Mouse (Mus musculus) v-Abl transformed pro-B cells (cell line): ENCODE measurements around the gene Uqcc1.

Experiments used
- in situ Hi-C, 2 experiments: fragments of 400-800 bp; cut with MboI; formaldehyde crosslinking; loops; one replicate each; pipeline ENCODE4 v1.15.1; 2025; ENCODE audit not compliant: unreplicated experiment in 2 of 2

The Uqcc1 gene

GRCm38 (mm10) chr2:155819449-155820251 is 110.5 kb downstream of the Uqcc1 start:
- in situ Hi-C loops = no loop called here

- in situ Hi-C loops = no loop called here
Observed at GRCm38 (mm10) chr2:155819392-155819448, 110.9 kb downstream of the Uqcc1 start, which contains the start of gene BC029722. BC029722 (minus strand) TSS chr2:155819426.

GRCm38 (mm10) chr2:155818596-155819391 is 111.3 kb downstream of the Uqcc1 start:
- in situ Hi-C loops = no loop called here

- in situ Hi-C loops = no loop called here
Observed at GRCm38 (mm10) chr2:155817301-155818245, 112.5 kb downstream of the Uqcc1 start.

- in situ Hi-C loops = no loop called here
Observed at GRCm38 (mm10) chr2:155816179-155816578, 113.9 kb downstream of the Uqcc1 start.

- in situ Hi-C loops = no loop called here
Observed at GRCm38 (mm10) chr2:155814829-155815228, 115.3 kb downstream of the Uqcc1 start.

GRCm38 (mm10) chr2:155812637-155813036 is 117.5 kb downstream of the Uqcc1 start:
- in situ Hi-C loops = no loop called here

- in situ Hi-C loops = no loop called here
Observed at GRCm38 (mm10) chr2:155811821-155812396, 118.2 kb downstream of the Uqcc1 start.

GRCm38 (mm10) chr2:155809620-155810019 is 120.5 kb downstream of the Uqcc1 start:
- in situ Hi-C loops = no loop called here

- in situ Hi-C loops = no loop called here
Observed at GRCm38 (mm10) chr2:155807408-155807807, 122.7 kb downstream of the Uqcc1 start.

GRCm38 (mm10) chr2:155806548-155806947 is 123.6 kb downstream of the Uqcc1 start:
- in situ Hi-C loops = no loop called here

- in situ Hi-C loops = no loop called here
Observed at GRCm38 (mm10) chr2:155805925-155806255, 124.2 kb downstream of the Uqcc1 start.

- in situ Hi-C loops = no loop called here
Observed at GRCm38 (mm10) chr2:155805231-155805924, 124.7 kb downstream of the Uqcc1 start.

- in situ Hi-C loops = no loop called here
Observed at GRCm38 (mm10) chr2:155804053-155804452, 126.1 kb downstream of the Uqcc1 start.

GRCm38 (mm10) chr2:155802761-155803160 is 127.3 kb downstream of the Uqcc1 start:
- in situ Hi-C loops = no loop called here

GRCm38 (mm10) chr2:155798613-155799012 is 131.5 kb downstream of the Uqcc1 start:
- in situ Hi-C loops = no loop called here
